In the genomic region with DNA sequence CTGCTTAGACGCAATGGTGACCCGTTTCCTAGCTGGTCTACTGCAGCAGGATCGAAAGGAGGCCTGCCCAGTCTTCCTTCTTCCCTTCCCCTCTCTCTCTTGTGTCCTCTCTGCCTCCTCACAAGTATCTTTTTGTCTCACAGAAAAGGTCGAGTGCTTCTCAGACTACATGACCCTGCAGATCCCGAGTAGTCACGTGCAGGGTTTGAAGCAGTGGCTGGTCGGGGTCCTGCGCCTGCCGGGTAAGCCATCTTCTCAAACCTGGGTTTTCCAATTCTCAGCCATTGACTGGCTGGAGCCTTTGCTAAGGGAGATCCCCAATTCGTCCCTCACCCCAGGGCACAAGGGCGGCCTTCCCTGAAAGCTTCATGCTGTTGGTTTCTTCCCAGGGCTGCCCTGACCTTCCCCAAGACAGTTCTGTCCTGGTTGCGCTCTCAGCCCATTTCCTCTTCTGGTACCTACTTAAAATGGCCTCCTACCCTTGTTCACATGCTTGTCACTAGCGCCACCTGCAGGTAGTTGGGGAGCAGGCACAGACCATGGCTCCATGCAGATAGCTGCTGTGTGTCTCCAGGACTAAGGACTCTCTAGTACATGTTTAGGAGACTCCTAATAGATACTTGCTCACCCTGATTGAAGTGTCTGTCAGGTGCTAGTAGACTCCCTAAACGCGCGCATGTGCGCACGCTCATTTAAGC, we compare ENCODE assay signal across 8 mouse cellular contexts. TPM values are rescaled to one million over a fixed set of nuclear protein-coding genes. Genes with fewer than 3 reads are reported as not detected.
DNase-seq lines count a peak whose midpoint lies in the region; ATAC-seq and TF ChIP-seq lines count a peak whose summit lies in the region.
"Had no signal": no experiment of that assay in that cellular context is flagged by ENCODE, and none has a peak within 500 bp of the region (broad histone marks: within the 10 kb centered on the region; RNA-seq: fewer than 3 reads in every experiment).

No protein-coding gene starts in this region.

- intact Hi-C loops in left cerebral cortex, adult 2 months (cut with DNase I): no loop called here
- intact Hi-C loops in left cerebral cortex, postnatal 25 days (cut with DNase I): no loop called here

- no peak overlapping the region for H3K9ac ChIP-seq in kidney, postnatal 0 days (ENCODE audit: low read depth, low read length)

- 89% methylated on average over 18 of the region's 18 CpGs for WGBS in kidney, postnatal 0 days

- DNase-seq in left cerebral cortex, adult 2 months (ENCODE audit: extremely low spot score in 1 of 2, low spot score in 2 of 2): no peak
- no peak for DNase-seq in left cerebral cortex, postnatal 25 days (ENCODE audit: low spot score in 2 of 2)
- DNase-seq in MEL-GATA-1-ER (ENCODE audit: extremely low read depth, low read depth): peak; percentile 46
- peak; percentile 48 for DNase-seq in brain, adult 2 months (ENCODE audit: low read depth, low spot score)
- DNase-seq in kidney, postnatal 0 days (ENCODE audit: low spot score): peak; percentile 54
- DNase-seq in naive thymus-derived CD4-positive, alpha-beta T cell, adult 2 months (ENCODE audit: low read depth): peak; percentile 56
- DNase-seq in Muller cell, postnatal 12 days (ENCODE audit: inconsistent ontology term): no peak

- peak; percentile 35 for TF ChIP-seq CTCF in left cerebral cortex, adult 2 months (IDR thresholded peaks at IDR 0.05)
- TF ChIP-seq CTCF in kidney, postnatal 0 days (IDR thresholded peaks at IDR 0.05; ENCODE audit: low read depth): peak; percentile 66

- ATAC-seq in kidney, postnatal 0 days (replicated peaks; ENCODE audit: low FRiP score, low read depth): no peak; the same call in 1 of the 2 replicates

- no peaks in the 10 kb centered on the region for H3K4me1 ChIP-seq in kidney, postnatal 0 days (replicated peaks; ENCODE audit: insufficient read depth, low read length)

- H3K27ac ChIP-seq in left cerebral cortex, adult 2 months: no peak overlapping the region
- H3K27ac ChIP-seq in kidney, postnatal 0 days: no peak overlapping the region

- no peaks in the 10 kb centered on the region for H3K27me3 ChIP-seq in kidney, postnatal 0 days (ENCODE audit: insufficient read depth, low read length)

- H3K36me3 ChIP-seq in kidney, postnatal 0 days (ENCODE audit: insufficient read depth, low read length): no peaks in the 10 kb centered on the region

- H3K9me3 ChIP-seq in kidney, postnatal 0 days (replicated peaks; ENCODE audit: low read length): no peaks in the 10 kb centered on the region

- no peak overlapping the region for H3K4me2 ChIP-seq in kidney, postnatal 0 days (ENCODE audit: low read length)

- H3K4me3 ChIP-seq in left cerebral cortex, adult 2 months: no peak overlapping the region
- H3K4me3 ChIP-seq in kidney, postnatal 0 days (replicated peaks; ENCODE audit: low read depth, low read length): no peak overlapping the region

RNA-seq across cellular contexts. Expression of gene Gm572, which starts 11.7 kb away (rescaled TPM):
- total RNA-seq in left cerebral cortex, adult 2 months (2021): not detected
- not detected for total RNA-seq in left cerebral cortex, postnatal 25 days (2021)
- not detected in 2 replicates for polyA plus RNA-seq in kidney, postnatal 0 days (2015; fragmentation: Nextera tagmentation; extraction: Ambion mirVana)

RNA-seq across cellular contexts. Expression of gene Tardbp, which starts 28.0 kb away (rescaled TPM):
- total RNA-seq in left cerebral cortex, adult 2 months (2021): 100 to 1,000 TPM; 198 to 208 TPM
- total RNA-seq in left cerebral cortex, postnatal 25 days (2021): 100 to 1,000 TPM; 187 to 201 TPM
- polyA plus RNA-seq in kidney, postnatal 0 days (2015; fragmentation: Nextera tagmentation; extraction: Ambion mirVana): 241 and 281 TPM in 2 replicates

RNA-seq across cellular contexts. Expression of gene Masp2, which starts 52.5 kb away (rescaled TPM):
- total RNA-seq in left cerebral cortex, adult 2 months (2021): 1 to 10 TPM; 4.1 to 4.7 TPM
- total RNA-seq in left cerebral cortex, postnatal 25 days (2021): 1 to 10 TPM; 1.8 to 2.4 TPM
- 0.15 TPM in 1 of 2 replicates, not detected in the other for polyA plus RNA-seq in kidney, postnatal 0 days (2015; fragmentation: Nextera tagmentation; extraction: Ambion mirVana)
- polyA plus RNA-seq: heart, embryonic 14.5 days had no signal

Comparison
In these comparisons a context has a peak if more than half of its experiments do, and no peak if none do; other contexts are left out.
1. DNase-seq: peak in MEL-GATA-1-ER (single experiment), brain, adult 2 months (single experiment), kidney, postnatal 0 days (single experiment) and naive thymus-derived CD4-positive, alpha-beta T cell, adult 2 months (single experiment); none in left cerebral cortex, adult 2 months (0 of 2), left cerebral cortex, postnatal 25 days (0 of 2) and Muller cell, postnatal 12 days (single experiment).